Mouse (Mus musculus): Measurements from ENCODE around the gene Med13. TPM values are rescaled to one million over a fixed set of nuclear protein-coding genes. Genes with fewer than 3 reads are reported as not detected.

Med13 gene
- polyA plus RNA-seq (2016; fragmentation: Nextera tagmentation; extraction: Ambion mirVana): 4.4 and 4.5 TPM in 2 replicates

DNA sequence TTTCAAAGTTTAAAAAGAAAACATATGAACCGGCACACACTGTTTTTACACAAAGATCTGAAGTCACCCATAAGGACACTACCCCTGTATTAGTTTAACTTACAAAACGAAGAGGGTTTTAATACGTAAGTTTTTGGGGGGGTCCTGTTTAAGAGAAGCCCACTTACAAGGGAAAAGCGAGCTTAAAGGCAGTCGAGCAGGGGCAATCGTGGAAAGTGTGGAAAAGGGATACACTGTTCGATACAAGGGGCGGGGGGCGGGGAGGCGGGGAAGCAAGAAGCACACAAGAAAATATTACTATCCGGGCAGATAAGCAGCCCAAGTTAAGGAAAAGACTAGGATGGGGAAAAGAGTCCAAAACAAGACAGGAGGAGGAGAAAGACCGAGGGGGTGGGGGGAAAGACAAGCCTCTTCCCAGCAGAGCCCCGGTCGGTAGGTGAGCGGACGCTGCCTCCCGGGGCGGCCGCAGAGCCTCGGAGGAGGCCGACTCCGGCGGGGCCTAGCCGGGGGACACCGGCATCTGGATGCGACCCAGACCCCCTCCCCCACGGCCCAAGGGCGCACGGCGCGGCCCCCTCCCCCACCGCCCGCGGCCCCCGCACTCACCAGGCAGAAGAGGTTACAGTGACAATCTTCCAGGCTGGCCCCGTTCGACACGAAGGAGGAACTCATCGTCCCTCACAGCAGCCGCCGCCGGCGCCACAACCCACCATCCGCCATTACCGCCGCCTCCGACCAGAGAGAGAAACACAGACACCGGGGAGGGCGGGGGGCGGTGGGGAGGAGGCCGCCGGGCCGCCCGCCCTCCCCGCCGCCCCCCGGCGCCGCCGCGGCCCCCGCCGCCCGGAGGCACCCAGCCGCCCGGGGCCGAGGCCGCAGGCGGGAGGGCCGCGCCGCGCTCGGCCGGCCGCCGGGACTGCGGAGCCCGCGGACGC lies at the start of gene Med13:
Gene Med13 (minus strand): TSS at position 749 of the 935 bp plus-strand sequence.
- WGBS (ENCODE audit: insufficient replicate concordance): under 1% methylated on average over 64 of the region's 81 CpGs
- Histone ChIP-seq H3K36me3 (peaks cover 26% of the 10 kb centered on the region), H3K9ac (peak within 1 kb of the TSS; percentile 96), H3K9me3 (replicated peaks) (no peaks in the 10 kb centered on the region), H3K4me3 (peak within 1 kb of the TSS; percentile 98), H3K27ac (peak within 1 kb of the TSS; percentile 95), H3K4me1 (peaks cover 34% of the 10 kb centered on the region), H3K27me3 (replicated peaks) (peaks cover 11% of the 10 kb centered on the region), H3K4me2 (peak within 1 kb of the TSS; percentile 79)
- ATAC-seq: peak; percentile 53

DNA sequence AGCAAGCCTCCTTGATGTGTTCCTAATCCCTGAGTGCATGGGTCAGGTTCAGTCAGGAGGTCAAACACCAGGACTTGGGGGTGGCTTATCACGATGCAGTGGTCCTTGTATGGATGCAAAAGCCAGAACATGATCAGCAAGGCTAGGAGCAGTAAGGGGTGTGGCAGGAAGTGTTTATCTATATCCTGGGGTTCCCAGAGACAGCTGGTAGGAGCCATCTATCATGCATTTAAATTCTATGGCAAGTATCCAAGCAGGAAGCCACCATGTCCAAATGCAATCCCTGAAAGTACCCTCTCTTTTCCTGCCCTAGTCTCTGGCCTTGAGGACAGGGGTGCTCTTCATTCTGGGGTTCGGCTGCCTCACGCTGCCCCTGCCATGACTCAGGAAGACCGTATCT lies 47.2 kb upstream of the Med13 start:
- Histone ChIP-seq H3K36me3 (no peaks in the 10 kb centered on the region), H3K27ac (no peak overlapping the region), H3K4me1 (peaks cover 23% of the 10 kb centered on the region), H3K9me3 (replicated peaks) (no peaks in the 10 kb centered on the region), H3K9ac (no peak overlapping the region), H3K27me3 (replicated peaks) (no peaks in the 10 kb centered on the region), H3K4me2 (no peak overlapping the region), H3K4me3 (no peak overlapping the region)
- no peak for ATAC-seq
- WGBS (ENCODE audit: insufficient replicate concordance): 62% methylated on average over 4 of the region's 4 CpGs

DNA sequence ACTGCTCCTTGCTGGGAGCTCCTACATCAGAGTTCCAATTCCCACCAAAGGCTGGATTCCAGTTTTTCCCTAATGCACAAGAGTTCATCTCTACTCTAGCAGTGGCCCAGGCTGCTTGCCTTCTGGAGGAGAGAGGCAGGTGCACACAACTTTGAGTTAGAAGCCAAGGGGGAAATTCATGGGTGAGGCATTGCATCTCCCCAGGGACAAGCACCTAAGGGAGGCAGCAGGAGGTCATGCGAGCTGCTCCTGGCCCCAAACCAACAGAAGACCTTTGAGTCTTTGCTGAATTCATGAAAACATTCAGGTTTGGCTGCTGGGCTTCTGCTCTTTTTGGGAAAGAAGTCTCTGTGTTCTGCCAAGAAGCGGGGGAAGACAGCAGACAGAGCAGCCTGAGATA lies 46.4 kb upstream of the Med13 start:
- Histone ChIP-seq H3K9me3 (replicated peaks) (no peaks in the 10 kb centered on the region), H3K4me3 (no peak overlapping the region), H3K4me1 (peaks cover 16% of the 10 kb centered on the region), H3K36me3 (no peaks in the 10 kb centered on the region), H3K27me3 (replicated peaks) (no peaks in the 10 kb centered on the region), H3K4me2 (no peak overlapping the region), H3K27ac (no peak overlapping the region), H3K9ac (no peak overlapping the region)
- WGBS (ENCODE audit: insufficient replicate concordance): 66% methylated on average over 2 of the region's 2 CpGs
- ATAC-seq: no peak

DNA sequence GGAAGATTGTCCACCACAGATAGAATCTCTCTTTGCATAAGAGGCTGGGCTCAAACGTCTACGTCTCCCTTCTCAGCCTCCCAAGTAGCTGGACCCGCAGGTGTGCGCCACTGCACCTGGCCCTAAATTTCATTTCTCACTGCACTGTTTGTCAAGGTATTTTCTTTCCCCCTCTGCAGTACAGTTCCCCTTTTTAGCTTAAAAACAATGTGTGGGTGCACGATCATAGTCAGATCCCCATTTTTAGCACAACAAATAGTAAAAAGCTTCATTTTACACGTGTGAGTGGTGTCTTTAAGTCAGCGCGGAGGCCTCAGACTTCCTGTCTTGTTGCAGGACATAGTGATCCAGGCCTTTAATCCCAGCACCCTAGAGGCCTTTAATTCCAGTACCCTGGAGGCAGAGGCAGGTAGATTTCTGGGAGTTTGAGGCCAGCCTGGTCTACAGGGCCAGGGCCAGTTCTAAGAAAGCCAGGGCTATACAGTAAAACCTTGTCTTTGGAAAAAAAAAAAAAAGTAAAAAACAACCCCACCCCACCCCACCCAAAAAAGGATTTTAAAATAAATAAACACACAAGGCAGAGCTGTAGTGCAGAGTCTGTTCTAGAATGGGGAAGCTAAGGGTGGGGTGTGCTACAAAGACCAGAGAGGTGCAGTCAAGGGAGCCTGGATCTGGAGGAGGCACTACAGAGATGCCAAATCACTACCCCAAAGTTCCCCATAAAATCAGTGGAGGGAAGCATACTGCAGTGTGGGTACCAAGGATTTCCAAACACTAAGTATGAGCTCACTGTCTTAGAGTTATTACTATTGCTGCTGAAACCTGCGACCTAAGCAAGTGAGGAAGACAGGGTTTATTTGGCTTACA lies 42.1 kb upstream of the Med13 start:
- Histone ChIP-seq H3K4me3 (no peak overlapping the region), H3K27me3 (replicated peaks) (no peaks in the 10 kb centered on the region), H3K27ac (no peak overlapping the region), H3K9ac (no peak overlapping the region), H3K36me3 (no peaks in the 10 kb centered on the region), H3K4me1 (peaks cover 34% of the 10 kb centered on the region), H3K4me2 (no peak overlapping the region), H3K9me3 (replicated peaks) (no peaks in the 10 kb centered on the region)
- 72% methylated on average over 9 of the region's 9 CpGs for WGBS (ENCODE audit: insufficient replicate concordance)
- ATAC-seq: no peak

DNA sequence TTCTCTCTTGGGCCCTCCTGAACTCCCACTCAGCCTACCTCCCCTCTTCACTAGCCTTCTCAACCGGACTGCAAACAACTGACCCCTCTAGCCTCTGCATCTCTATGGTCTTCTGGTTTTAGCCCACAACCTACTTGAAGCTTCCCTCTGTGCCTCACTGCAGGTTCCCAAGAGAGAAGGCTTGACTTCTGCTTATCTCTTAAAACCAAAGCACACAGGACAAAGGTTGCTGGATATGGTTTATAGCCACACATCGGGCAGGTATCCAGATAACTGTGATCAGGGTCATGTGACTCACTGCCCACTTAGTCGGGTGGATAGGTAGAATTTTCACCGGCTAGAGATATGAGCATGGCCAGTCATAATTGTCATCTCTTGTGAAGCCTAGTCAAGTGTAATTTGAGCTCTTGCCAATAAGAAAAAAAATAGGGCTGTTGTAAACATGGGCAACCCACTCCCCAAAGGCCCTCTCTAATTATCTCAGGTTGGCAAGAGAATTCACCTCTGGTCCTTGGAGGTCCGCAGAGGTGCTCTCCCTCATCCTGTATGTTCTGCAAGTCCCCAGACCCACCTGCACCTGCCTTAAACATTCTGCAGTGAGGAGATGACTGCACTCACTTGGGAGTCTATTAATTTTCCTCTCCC lies 39.7 kb upstream of the Med13 start:
- Histone ChIP-seq H3K27me3 (replicated peaks) (no peaks in the 10 kb centered on the region), H3K9ac (0 out of 2 replicates have a peak overlapping the region, but pooled peaks have one; percentile 17), H3K9me3 (replicated peaks) (no peaks in the 10 kb centered on the region), H3K4me2 (peak overlapping the region; percentile 21), H3K4me1 (peaks cover 41% of the 10 kb centered on the region), H3K27ac (no peak overlapping the region), H3K36me3 (no peaks in the 10 kb centered on the region), H3K4me3 (no peak overlapping the region)
- no peak for ATAC-seq
- 25% methylated on average over 5 of the region's 5 CpGs for WGBS (ENCODE audit: insufficient replicate concordance)

DNA sequence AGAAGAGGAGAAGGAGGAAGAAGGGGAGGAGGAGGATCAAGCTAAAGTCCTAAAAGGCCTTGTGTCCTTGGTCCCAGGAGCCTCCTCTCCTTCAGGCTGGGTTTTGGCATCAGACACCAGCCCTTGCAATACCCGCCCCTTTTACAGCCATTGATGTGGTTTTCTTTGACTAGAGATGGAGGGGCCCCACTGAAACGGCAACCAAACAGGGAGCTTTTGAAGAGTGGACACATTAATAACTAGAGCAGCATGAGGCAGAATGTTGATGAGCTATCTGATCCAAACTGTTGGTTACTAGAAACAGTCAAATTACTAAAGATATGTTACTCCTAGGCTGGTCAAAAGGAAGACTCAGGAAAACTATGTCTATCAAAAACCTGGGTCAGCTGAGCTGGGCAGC lies 39.1 kb upstream of the Med13 start:
- H3K4me2 ChIP-seq: peak overlapping the region; percentile 21

DNA sequence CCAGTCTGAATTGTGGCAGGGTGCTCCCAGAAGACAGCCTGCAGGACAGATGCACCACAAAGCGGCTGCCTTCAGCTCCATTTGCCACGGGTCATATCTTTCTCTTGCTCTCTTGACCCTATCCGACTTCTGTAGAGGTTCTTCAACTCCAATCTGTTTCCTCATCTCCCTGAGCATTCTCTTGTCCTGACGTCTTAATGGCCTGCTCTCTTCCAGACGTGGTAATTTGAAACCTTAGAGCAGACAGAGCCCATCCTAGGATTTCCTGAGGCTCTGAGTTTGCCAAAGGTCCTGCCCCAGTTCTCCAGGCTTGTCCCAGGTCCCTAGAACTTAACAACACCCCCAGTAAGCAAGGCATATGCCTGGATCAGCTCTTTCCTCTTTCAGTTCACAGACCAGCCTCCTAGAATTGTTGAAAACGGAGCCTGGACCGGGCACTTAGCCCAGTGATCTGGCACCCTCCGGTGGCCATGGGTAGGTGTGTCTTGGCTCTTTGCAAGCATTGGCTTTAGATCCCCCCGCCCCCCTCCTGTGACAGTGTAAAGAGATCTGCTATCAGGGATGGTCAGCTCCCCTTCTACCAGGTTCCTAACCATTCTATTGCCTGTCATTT lies 38.2 kb upstream of the Med13 start:
- WGBS (ENCODE audit: insufficient replicate concordance): 10% methylated on average over 9 of the region's 9 CpGs
- Histone ChIP-seq H3K4me2 (peak overlapping the region; percentile 58), H3K4me3 (no peak overlapping the region), H3K4me1 (peaks cover 47% of the 10 kb centered on the region), H3K36me3 (no peaks in the 10 kb centered on the region), H3K27me3 (replicated peaks) (no peaks in the 10 kb centered on the region), H3K9ac (no peak overlapping the region), H3K27ac (peak overlapping the region; percentile 41; the same call in 1 of the 2 replicates), H3K9me3 (replicated peaks) (no peaks in the 10 kb centered on the region)
- peak; percentile 74 for ATAC-seq

More for the DNA sequence above, 39.1 kb upstream of the Med13 start:
- no peak for ATAC-seq
- no peak overlapping the region for H3K27ac ChIP-seq
- H3K4me1 ChIP-seq: peaks cover 46% of the 10 kb centered on the region
- H3K9ac ChIP-seq: 0 out of 2 replicates have a peak overlapping the region, but pooled peaks have one; percentile 17
- no peaks in the 10 kb centered on the region for H3K9me3 ChIP-seq (replicated peaks)
- H3K36me3 ChIP-seq: no peaks in the 10 kb centered on the region
- 19% methylated on average over 2 of the region's 2 CpGs for WGBS (ENCODE audit: insufficient replicate concordance)
- H3K4me3 ChIP-seq: no peak overlapping the region
- H3K27me3 ChIP-seq (replicated peaks): no peaks in the 10 kb centered on the region

DNA sequence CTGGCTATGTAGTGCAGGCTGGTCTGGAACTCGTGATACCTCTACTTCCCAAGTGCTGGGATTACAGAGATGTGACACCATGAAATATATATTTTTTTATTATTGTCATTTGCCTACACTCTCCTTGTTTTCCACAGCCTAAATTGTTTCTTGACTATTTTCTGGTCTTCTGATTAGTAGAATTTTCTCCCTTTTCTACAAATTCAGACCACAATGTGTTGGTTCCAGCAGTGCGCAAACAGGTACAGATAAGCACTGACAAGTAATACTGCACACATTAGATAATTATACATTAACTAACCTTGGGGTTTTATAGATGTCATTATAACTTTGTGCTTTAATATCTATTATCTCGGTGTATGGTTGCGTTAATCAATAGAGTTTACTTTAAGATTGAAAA lies 37.7 kb upstream of the Med13 start:
- Histone ChIP-seq H3K27me3 (replicated peaks) (no peaks in the 10 kb centered on the region), H3K9ac (0 out of 2 replicates have a peak overlapping the region, but pooled peaks have one; percentile 1), H3K4me3 (no peak overlapping the region), H3K36me3 (no peaks in the 10 kb centered on the region), H3K4me2 (peak overlapping the region; percentile 58; the same call in 1 of the 2 replicates), H3K27ac (peak overlapping the region; percentile 66), H3K9me3 (replicated peaks) (no peaks in the 10 kb centered on the region), H3K4me1 (peaks cover 47% of the 10 kb centered on the region)
- ATAC-seq: peak; percentile 41; the same call in 1 of the 2 replicates
- 47% methylated on average over 4 of the region's 4 CpGs for WGBS (ENCODE audit: insufficient replicate concordance)

DNA sequence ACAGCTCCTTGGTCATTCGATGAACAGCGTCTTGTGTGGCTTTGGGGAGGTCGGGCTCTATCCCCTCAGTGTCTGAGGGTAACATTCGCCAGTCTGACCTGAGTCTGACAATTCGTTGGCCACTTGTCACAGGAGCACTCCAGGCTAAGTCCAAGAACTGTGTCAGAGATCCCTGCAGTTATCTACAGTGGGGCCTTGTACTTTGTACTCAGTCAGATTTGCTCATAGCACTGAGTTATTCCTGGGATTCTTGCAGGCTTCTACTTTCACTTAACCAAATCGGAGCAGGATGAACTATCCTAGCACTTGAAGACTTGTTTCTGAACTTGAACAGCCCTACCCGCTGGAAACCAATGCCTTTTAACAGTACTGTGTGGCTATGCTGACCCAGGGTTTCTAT lies 34.3 kb upstream of the Med13 start:
- Histone ChIP-seq H3K27ac (no peak overlapping the region), H3K4me1 (peaks cover 44% of the 10 kb centered on the region), H3K27me3 (replicated peaks) (no peaks in the 10 kb centered on the region), H3K36me3 (no peaks in the 10 kb centered on the region), H3K9ac (no peak overlapping the region), H3K4me2 (no peak overlapping the region), H3K4me3 (no peak overlapping the region), H3K9me3 (replicated peaks) (no peaks in the 10 kb centered on the region)
- 66% methylated on average over 7 of the region's 7 CpGs for WGBS (ENCODE audit: insufficient replicate concordance)
- no peak for ATAC-seq

DNA sequence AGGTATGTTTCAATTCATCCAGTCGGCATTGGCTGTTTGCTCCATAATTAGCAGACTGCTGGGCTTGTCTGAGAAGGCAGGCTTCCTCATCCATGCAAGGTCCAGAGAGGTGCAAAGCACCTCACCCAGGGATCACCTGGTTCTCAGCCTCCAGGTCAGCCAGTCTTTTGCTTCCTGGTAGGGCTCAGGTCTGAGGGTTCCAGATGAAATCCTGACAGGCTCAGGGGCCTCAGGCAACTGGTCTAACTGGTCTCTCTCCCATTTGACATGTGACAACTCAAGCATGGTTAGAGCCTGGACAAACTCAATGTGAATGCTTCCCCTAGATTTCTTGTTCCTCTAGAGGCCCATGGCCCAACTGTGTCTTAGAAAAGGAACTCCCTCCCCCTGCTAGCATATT lies 32.9 kb upstream of the Med13 start:
- 67% methylated on average over 1 of the region's 1 CpGs for WGBS (ENCODE audit: insufficient replicate concordance)
- ATAC-seq: no peak

DNA sequence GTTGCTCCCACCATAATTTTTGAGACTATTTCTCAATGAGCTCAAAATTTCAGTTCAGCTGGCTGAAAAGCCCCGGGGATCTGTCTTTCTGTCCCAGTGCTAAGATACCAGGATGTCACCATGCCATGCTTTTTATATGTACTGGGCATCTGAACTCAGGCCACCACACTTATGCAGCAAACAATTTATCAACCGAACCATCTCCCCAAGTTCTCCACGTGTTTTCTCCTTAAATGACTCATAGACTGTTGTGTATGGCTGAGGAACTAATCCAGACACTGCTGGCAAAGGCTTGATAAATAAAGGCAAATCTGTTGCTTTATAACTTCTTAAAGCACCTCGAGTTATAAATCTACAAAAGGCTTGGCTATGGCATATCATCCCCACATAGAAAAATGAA lies 32.1 kb upstream of the Med13 start:
- ATAC-seq: no peak

More for the DNA sequence above, 32.9 kb upstream of the Med13 start:
- H3K36me3 ChIP-seq: no peaks in the 10 kb centered on the region
- no peak overlapping the region for H3K27ac ChIP-seq
- no peak overlapping the region for H3K9ac ChIP-seq
- H3K9me3 ChIP-seq (replicated peaks): no peaks in the 10 kb centered on the region
- H3K4me2 ChIP-seq: no peak overlapping the region
- H3K4me3 ChIP-seq: no peak overlapping the region
- H3K4me1 ChIP-seq: peaks cover 31% of the 10 kb centered on the region
- H3K27me3 ChIP-seq (replicated peaks): no peaks in the 10 kb centered on the region

More for the DNA sequence above, 32.1 kb upstream of the Med13 start:
- H3K9me3 ChIP-seq (replicated peaks): no peaks in the 10 kb centered on the region
- H3K27me3 ChIP-seq (replicated peaks): no peaks in the 10 kb centered on the region
- WGBS (ENCODE audit: insufficient replicate concordance): 46% methylated on average over 4 of the region's 4 CpGs
- H3K4me1 ChIP-seq: peaks cover 23% of the 10 kb centered on the region
- H3K4me3 ChIP-seq: no peak overlapping the region
- H3K9ac ChIP-seq: no peak overlapping the region
- no peaks in the 10 kb centered on the region for H3K36me3 ChIP-seq
- no peak overlapping the region for H3K4me2 ChIP-seq
- no peak overlapping the region for H3K27ac ChIP-seq
